Mouse (Mus musculus) c-Kit-negative CD71-positive TER-119-positive erythroid progenitor cells, embryonic 14.5 days (primary cell): ENCODE data around the gene BC048679.
"Not testable (repeated sequence)": the region's sequence is repeated elsewhere in the genome, so short reads cannot be mapped to it uniquely, and the experiment has no call there.

Experiments
- DNase-seq: peaks from one replicate; pipeline ENCODE4 v3.0.0-alpha.2; 2013; ENCODE audit warnings: low read depth, low spot score

BC048679 gene

DNA sequence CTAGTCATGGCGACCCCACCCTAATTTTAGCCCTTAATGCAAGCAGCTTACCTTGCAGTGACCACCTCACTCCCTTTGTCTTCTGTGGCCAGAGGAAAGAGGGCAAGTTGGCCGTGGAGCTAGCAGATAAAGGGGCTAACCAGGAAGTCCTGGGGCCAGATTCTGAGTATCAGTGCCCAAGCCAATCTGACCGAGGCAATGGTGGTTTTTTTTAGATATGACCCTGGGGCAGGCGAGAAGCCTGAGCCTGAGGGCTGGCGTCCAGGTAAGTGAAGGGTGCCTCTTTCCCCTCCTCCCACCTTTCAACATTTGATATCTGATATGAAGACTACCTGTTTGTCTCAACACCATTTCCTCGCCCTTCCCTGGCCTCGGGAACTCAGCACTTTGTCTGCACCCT is at the start of gene BC048679:
TSS of gene BC048679 (minus strand) at position 101 of the 400 bp plus-strand sequence.
- no peak for DNase-seq

DNA sequence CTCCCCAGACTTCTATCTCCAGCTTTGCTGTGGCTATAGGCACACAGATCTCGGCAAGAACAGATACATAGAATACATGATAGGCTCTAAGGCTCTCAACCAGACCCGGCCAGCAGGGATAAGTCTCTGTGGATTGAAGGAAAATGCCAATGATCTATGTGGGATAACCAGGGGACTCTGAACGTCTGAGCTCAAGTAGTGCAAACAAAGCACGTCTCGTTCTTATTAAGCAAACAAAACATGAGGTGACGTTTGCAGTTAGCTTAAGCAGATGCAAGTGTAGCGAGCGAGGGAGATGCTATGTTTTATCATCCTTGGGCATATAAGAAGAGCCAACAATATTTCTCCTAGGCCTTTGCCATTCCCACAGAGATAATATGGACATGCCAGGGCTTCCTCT is 44.9 kb upstream of the BC048679 start:
- no peak for DNase-seq

DNA sequence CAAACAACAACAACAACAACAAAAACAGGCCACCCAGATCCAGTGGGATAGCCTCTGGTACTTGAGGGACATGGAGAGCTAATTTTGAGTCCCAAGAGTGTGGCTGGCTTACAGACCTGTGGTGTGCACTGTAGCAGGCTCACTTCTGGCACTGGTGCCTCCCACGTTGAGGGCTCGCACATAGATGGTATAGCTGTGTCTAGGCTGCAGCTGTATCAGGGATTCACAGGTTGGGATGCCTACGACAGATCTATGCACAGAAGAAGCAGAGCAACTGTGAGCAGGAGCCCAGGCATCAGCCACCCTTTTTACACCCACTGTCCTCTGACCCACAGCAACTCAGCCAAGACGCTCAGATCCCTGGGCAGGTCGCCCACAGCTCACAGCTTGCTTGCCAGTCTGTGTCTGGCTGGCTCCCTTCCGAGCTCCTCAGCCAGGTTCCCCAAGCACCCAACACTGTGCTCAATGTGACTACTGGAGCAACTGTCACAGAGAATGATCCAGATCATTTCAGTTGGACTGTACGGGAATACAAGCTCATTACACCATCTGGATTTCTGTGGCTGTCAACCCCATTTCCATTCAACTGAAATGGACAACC is 43.9 kb upstream of the BC048679 start:
- DNase-seq = no peak

GRCm38 (mm10) chr7:81540999-81541398 is 42.9 kb upstream of the BC048679 start:
- no peak for DNase-seq

GRCm38 (mm10) chr7:81539565-81539964 is 41.5 kb upstream of the BC048679 start:
- no peak for DNase-seq

DNA sequence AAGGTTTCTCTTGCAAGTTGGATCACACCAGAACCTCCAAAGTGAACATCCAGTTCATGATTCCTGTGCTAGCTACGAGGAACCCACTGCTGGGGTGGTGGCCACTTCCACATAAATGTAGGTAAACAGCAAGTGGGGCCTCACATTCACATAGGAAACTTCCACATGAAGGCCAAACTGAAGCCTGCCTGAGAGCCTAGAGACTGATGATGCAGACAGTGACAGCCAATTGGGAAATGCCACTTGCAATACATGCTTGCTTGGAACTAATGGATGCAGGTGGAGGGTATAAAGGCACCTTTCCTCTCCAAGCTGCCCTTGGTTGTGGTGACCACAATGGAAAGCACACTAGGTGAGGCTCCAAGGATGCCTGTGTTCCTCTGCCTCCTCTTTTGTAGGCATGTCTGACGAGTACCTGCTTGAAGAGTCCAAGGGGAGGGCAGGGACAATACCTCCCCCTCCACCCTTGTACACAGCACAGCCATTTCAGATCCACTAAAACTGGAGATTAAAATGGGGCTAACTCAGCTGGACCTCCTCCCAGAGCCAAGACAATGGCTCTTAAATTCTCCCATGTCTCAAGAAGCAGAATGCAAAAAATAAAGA is 40.1 kb upstream of the BC048679 start:
- no peak for DNase-seq

- no peak for DNase-seq
These were observed 38.4 kb upstream of the BC048679 start for GRCm38 (mm10) chr7:81536478-81536877.

- DNase-seq = no peak
These were observed 33.4 kb upstream of the BC048679 start for GRCm38 (mm10) chr7:81531462-81531861.

DNA sequence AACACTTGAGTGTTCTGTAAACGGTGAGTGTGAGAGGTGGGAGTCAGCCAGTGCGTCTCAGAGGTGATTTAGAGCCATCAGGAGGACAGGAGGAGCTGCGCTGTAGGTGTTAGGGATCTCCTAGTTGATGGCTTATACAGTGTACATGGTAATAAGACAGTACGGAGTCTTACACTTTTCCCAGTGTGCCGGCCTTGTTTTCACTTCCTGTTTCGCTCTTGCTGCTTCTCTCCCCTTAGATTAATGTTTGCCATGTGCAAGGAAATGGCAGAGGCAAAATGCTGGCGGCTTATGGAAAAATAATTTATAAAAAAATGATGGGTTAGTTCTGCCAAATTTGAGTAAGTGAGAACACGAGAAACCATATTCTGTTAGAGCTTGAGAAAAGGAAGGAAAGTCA is 30.8 kb upstream of the BC048679 start:
- DNase-seq = no peak

GRCm38 (mm10) chr7:81523663-81524017 is 25.6 kb upstream of the BC048679 start:
- no peak for DNase-seq

DNA sequence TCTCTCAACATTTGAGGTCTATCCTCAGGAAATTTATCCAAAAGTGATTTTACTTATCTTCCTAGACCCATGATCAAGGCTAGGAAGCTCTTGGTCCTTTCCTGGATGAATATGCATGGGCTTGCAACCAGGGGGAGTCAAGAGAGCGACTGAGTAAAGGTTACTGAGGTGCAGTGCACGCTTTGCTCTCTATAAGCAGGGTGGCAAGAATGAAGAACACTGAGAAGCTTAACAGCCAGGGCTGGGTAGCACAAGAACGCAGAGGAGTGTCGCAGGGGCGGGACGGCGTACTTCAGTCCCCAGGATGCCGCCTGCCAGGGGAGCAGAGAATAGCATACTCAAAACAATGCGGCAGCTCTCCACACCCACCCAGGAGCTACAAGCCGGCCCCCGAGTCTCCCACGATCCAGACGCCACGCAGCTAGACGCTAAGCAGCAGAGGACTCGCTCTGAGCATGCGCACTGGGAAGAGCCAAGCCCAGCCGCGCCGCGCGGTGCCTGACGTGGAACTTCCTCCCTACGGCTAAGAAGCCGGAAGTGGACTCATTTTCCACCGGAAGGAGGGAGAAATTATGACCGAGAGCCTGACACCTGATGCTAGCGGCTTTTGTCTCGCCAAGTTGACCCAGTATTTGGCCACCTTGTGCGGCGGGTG is 25.1 kb upstream of the BC048679 start:
- DNase-seq = peak; percentile 79

- no peak for DNase-seq
These were observed 18.3 kb upstream of the BC048679 start for GRCm38 (mm10) chr7:81516154-81517030.

- no peak for DNase-seq
These were observed 17.0 kb upstream of the BC048679 start for GRCm38 (mm10) chr7:81514906-81515590.

- no peak for DNase-seq
These were observed 3.0 kb upstream of the BC048679 start for GRCm38 (mm10) chr7:81501050-81501449.

GRCm38 (mm10) chr7:81497171-81497570 is 910 bp downstream of the BC048679 start:
- no peak for DNase-seq

DNA sequence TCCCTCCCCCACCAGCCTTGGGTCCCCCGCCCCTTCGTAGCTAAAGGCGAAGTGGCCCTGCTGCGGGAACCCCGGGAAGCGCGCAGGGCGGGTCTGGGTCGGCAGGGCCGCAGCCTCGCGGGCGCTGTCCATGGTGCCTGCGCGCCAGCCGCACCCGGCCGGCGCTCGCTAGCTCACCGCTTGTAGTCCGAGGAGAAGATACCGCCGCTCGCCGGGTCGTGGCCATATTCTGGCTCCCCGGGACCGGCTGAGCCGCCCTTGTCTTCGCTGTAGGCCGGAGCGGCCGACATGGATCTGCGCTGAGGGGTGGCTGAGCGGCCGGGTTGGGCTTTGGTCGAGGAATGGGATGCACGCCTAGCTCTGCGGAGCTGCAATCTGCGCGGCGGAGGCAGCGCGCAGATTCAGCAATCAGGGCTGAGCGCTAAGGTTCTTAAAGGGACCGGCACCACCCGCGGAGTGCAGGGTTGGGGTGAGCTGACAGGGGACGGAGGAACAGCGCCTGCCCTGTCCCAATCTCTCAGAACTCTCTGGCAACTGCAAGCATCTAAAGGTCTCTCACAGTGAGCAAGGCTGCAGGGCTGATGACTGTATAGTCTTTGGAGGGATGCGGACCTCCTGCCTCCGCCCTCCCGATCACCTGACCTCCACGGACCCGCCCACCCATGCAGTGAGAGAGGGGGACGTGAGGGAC is 4.6 kb downstream of the BC048679 start, which contains the start of gene Ap3b2:
TSS of gene Ap3b2 (minus strand) at position 595 of the 691 bp plus-strand sequence.
- no peak for DNase-seq

- no peak for DNase-seq
These were observed 5.5 kb downstream of the BC048679 start for GRCm38 (mm10) chr7:81492628-81493027.

DNA sequence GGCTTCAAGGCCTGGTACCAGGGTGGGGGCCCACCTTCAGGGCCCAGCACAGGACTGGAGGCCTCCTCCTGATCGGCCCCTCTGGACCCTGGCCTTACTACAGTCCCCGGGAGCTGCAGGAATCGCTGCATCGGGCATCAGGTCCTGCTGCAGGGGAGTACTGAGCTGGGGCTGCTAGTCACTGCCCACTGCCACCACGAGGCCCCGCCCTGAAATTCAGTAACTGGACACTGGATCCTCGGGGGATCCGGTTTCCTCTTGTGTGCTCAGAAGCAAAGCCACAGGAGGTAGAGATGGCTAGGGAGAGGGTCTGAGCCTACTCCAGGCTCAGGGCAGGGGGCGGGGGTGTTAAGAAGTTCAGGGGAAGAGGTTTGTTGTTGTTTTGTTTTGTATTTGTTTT is 8.4 kb downstream of the BC048679 start:
- DNase-seq = no peak

DNA sequence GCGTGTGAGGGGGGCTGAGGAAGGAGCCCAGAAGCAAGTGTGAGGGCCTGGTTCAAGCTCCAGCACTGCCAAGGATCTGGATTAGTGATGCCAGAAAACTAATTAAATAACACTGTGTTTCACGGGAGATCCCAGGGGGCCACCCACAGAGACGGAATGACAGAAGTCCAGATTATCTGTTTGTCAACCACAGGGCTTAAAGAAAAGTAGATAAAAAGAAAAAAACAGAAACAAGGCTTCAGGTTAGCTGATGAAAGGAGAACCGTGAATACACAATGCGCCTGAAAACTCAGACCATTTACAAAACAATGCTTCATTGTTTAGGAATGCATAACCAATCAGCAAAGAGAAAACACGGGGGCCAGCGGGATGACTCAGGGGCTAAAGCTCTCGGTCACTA is 17.3 kb downstream of the BC048679 start:
- no peak for DNase-seq

DNA sequence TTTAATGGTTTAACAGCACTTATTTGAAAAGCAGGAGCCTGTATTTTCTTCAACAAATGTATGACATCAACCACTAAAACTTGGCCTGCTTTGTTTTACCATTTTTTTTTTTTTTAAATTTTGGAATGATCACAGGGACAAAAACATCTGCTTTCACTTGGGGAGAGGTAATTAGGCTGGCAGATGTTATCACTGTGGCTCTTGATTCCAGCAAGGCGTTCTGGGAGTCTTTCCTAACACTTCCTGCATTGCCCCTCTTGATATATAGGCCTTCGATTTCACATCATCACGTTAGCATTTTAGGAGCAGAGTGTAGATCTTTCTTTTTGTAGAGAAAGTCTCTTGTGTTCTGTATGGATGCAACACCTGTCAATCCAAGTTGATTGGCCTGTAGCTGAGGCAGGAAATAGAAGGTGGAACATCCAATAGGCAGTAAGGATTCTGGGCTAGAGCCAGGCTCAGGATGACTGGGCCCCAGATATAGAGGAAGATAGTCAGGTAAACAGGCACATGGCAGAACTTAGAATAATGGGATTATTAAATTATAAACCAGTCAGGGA is 18.5 kb downstream of the BC048679 start:
- DNase-seq = no peak

DNA sequence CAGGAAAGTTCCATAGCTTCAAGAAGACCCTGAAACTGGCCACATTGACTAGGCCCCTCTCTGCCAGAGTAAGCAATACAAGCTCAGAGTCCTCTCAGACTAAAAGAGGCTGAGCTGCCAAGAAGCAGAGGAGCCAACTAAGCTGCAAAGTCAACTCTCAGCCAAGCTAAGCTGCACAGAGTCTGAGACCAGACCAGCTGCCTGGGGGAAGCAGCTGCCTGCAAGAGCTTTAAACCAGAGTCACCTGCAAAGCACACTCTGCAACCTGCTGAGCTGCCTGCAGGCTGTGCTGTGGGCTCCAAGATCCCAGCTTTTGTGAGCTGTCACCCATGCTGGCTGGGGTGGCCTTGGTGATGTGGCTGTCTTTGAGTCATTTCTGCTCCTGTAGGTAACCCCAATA is 19.8 kb downstream of the BC048679 start:
- not testable (repeated sequence) for DNase-seq
